ENCODE assay signal across 1 mouse cellular context in the genomic region with DNA sequence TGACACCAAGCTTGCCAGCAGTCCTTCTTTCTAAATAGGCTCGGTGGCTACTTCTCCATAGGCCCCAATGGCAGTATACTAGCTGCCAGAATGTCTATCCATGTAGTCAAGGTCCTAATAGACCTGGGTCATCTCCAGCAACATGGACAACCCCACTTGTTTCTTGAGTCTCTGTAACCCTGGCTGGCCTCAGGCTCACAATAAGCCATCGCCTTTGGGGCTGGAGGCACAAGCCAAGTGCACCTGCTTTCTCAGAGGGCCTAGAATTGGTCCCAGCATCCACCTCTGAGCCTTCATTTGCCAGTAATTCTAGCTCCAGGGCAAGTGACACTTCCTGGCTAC.
TF ChIP-seq lines count a peak whose summit lies in the region.

No protein-coding gene starts in this region.

TF ChIP-seq in MEL, 35 proteins besides CTCF, POLR2A, EP300 and RAD21:
- TF ChIP-seq USF2 (IDR thresholded peaks at IDR 0.05; ENCODE audit: borderline replicate concordance in 1 of 2, insufficient read depth in 1 of 2, low read depth in 1 of 2, low read length in 2 of 2) (no peak), POLR2AphosphoS2 (IDR thresholded peaks at IDR 0.05; ENCODE audit: low read length) (peak; percentile 60; the same call in 1 of the 2 replicates)
